Mouse (Mus musculus) hematopoietic stem cell, adult 5-6 weeks (primary cell): ENCODE results near the gene Banf2. TPM values are rescaled to one million over a fixed set of nuclear protein-coding genes. Genes with fewer than 3 reads are reported as not detected.

Experiments used
- ATAC-seq, 2 experiments: fragments of 125-278 bp in 1 of 2; replicated peaks in 1 of 2; 2 replicates each; pipeline ENCODE4 v1.8.0; 2016 to 2017; ENCODE audit warnings: inconsistent platforms in 2 of 2, mild to moderate bottlenecking in 2 of 2, moderate number of reproducible peaks in 2 of 2, low read depth in 1 of 2, moderate TSS enrichment in 1 of 2; ENCODE audit not compliant: low FRiP score in 2 of 2, poor library complexity in 2 of 2, severe bottlenecking in 2 of 2, insufficient read depth in 1 of 2, low TSS enrichment in 1 of 2
- total RNA-seq: library from RNA; stranded (forward); fragments of 172-1452, 232-1000 nt; gene quantifications from 2 replicates; pipeline ENCODE4 v1.2.3, GENCODE M21; 2017

The Banf2 gene
- total RNA-seq = not detected in 2 replicates

DNA sequence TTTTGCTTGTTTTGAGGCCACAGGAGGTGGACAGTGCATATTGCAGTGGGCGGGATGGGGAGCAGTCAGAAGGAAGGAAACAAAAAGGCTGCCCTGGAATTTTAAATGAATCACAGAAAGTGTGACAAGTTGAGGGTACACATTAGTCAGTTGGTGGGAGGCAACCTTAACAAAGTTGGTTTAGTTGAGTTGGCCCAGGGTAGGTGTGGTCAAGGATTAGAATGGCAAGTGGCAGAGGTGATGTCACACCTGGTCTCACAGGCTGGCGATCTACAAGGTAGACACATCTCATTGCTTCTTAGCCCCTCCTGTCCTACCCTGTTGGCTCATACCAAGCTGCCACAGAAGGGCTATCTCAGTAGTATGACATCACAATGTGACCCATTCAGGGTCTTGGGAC, at the start of gene Banf2:
Banf2 (plus strand) TSS at position 396 of the 400 bp plus-strand sequence.
- ATAC-seq = no peak

- ATAC-seq = peak; percentile 65 to 72
These were observed 49.4 kb upstream of the Banf2 start for GRCm38 (mm10) chr2:143983482-143983881.

- ATAC-seq = no peak
These were observed 45.4 kb upstream of the Banf2 start for GRCm38 (mm10) chr2:143987485-143987884.

- ATAC-seq = no peak
These were observed 44.8 kb upstream of the Banf2 start for GRCm38 (mm10) chr2:143988016-143988415.

GRCm38 (mm10) chr2:143990997-143991396, 41.9 kb upstream of the Banf2 start:
- peak in 1 of 2 experiments; percentile 9; a peak in 1 of 4 replicates for ATAC-seq

DNA sequence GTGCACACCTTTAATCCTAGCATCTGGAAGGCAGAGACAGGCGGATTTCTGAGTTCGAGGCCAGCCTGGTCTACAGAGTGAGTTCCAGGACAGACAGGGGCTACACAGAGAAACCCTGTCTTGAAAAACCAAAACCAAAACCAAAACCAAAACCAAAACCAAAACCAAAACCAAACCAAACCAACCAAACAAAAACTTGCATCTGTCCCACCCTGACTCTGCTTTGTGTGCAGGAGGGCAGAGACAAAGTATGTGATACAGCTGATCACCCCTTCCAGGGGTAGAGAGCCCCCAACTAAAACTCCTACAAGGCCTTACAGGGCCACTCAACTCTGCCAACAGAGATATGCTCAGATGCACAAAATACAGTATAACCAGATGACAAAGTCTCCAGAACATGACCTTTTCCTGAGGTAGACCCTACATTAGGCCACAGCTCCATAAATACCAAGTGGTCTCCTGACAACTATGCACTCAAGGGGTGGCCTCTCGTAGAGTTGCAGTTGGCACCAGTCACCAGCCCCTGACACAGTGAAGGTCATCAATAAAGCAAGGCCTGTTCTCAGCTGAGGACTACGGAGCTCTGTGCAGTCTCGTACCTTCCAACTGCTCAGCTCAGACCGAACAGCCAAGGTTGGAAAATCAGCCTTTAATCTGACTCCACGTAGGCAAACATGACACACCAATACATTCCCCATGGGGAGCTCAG, 40.7 kb upstream of the Banf2 start:
- ATAC-seq = no peak

DNA sequence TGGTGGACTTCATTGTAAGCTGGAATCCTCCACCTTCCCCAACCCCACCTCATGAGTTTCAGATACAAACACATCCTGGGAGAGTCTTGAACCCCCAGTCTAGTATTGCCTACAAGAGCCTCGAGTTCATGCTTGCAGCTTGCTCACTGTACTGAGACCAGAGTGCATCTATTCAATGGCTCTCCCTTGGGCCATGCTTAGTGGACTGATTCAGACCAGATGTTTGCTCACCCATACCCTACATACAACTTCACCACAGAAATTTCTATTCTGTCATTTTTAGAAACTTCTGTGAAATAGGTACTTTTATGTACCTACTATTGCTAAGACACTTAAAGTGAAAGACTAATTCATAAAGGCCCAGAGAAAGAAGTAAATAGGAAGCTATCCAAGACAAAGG, 39.9 kb upstream of the Banf2 start:
- ATAC-seq = no peak

GRCm38 (mm10) chr2:144002229-144002984, 30.5 kb upstream of the Banf2 start:
- ATAC-seq = no peak

GRCm38 (mm10) chr2:144003544-144003943, 29.3 kb upstream of the Banf2 start:
- no peak for ATAC-seq

DNA sequence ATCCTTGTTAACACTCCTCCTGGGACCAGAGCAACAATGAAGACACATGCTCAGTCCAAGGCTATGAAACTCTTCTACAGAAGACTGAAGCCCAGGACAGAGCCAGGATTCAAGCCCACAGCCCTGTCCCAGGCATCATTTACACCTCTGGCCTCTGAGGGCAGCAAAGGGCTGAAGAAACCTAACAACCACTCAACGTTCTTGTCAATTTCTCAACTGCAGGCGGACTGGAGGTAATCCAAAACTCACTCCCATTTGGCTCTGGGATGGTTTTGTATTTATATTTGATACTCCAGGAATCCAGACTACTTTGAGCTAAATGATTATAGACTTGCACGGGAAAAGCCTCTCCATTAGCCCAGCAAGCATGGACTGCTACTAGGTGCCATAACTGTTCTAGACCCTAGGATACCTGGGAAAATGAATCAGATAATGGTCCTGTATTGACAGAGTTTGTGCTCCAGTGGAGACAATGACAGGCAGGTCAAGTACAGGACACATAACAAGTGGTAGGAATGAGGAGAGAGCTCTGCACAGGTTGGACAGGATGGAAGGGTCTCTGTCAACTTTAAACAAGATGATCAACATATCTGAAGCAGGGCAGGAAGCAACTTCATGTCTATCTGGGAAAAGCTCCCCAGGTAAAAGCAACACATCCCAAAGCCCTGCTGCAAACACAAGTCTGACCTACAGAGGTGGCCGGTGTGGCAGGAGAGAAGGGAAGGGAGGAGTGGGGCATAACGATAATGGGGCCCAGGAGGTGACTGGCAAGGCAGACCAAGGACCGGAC, 27.5 kb upstream of the Banf2 start:
- ATAC-seq = no peak

GRCm38 (mm10) chr2:144006686-144007085, 26.2 kb upstream of the Banf2 start:
- ATAC-seq = no peak

DNA sequence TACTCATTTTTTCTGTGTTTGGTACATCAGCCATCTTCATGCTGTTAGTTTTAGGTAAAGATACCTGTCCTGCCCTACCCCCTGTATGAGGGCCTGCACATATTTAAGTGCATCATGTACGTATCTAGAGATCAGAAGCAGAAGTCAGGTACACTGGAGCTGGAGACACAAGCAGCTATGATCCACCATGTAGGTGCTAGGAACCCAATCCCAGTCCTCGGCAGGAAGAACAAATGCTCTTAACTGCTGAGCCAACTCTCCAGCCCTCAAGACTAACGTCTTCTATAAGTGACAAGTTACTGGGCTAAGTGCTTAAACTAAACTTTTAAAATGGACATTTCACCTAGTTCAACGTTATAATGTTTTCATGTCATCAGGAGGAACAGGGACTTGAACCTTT, 25.6 kb upstream of the Banf2 start:
- ATAC-seq = no peak

DNA sequence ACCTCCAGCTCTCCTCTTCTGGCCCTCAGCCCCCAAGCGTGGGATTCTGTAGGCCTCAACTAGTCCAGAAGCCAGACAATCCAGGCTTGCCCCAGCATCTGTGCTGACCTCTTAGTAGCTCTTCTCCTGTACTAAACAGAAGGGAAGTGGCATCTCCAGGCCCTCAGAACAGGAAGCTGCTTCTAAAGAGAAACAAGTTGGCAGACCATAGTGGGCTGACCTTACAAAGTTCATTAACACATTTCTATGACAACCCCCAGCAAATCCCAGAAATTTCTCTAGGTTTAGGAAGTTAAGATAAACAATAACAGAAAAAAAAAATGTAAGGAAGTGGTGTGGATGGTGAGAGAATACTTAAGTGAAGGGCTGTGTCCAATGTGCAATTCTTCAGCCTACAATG, 23.8 kb upstream of the Banf2 start:
- peak in 1 of 2 experiments; percentile 29; a peak in 2 of 4 replicates for ATAC-seq

DNA sequence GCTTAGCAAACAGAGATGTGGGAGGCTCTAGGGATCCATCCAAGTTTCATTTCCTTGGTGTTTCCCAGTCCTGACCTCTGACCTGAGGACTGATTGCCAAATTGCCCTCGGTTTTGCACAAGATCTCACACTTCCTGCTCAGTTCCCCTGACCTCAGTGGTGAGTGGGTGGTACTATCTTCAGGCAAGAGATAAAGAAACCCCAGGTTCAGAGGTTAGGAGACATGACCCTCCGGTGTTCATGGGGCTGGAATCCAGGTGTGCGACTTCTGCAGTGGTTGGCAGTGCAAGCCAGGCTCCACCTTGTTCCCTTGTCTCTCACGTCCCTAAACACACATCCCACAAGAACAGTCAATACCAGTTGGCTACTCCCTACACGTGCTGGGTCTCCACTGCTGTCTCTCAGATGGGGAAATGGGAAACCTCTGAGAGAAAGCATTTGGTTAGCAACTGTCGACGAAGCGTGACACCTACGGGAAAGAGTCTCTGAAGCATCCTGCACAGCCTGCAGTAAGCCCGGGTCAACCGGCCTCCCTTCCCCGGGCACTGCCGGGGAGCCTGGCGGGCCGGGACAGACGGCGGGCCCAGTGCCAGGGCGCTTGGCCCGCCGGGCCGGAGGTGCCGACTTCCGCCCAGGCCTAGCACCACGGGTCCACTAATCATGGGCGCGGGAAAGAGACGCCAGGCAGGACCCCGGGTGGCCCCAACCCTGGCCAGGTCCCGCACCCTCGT, 23.1 kb upstream of the Banf2 start:
- peak in 1 of 2 experiments; percentile 20; a peak in 2 of 4 replicates for ATAC-seq

- peak; percentile 23 to 34 for ATAC-seq
These were observed 22.4 kb upstream of the Banf2 start for GRCm38 (mm10) chr2:144010282-144011044.

DNA sequence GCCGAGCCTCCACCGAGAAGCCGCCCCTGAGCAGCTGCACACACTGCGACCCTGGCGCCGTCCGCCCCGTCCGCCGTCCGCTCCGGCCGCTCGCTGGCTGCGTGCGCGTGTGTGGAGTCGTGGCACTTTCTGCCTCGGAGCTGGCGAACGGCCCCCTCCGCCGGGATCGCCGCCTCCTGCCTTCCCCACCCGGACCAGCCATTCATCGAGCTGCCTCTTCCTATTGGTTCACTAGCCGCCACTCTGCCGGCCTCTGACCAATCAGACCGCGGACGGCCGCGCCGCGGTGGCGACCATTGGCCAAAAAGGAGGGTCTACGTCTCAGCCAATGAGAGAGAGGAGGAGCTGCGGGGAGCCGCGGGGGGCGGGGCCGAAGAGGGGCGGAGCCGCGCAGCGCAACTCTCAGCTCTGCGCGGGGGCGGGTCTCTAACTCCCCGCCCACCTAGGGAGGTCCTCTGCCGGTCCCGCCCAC, 21.7 kb upstream of the Banf2 start, which contains the start of gene Rrbp1:
Rrbp1 (minus strand) TSS at position 184 of the 472 bp plus-strand sequence.
- ATAC-seq = peak; percentile 91 to 94
